Mouse (Mus musculus): ENCODE results near the gene Irgc1.

DNA sequence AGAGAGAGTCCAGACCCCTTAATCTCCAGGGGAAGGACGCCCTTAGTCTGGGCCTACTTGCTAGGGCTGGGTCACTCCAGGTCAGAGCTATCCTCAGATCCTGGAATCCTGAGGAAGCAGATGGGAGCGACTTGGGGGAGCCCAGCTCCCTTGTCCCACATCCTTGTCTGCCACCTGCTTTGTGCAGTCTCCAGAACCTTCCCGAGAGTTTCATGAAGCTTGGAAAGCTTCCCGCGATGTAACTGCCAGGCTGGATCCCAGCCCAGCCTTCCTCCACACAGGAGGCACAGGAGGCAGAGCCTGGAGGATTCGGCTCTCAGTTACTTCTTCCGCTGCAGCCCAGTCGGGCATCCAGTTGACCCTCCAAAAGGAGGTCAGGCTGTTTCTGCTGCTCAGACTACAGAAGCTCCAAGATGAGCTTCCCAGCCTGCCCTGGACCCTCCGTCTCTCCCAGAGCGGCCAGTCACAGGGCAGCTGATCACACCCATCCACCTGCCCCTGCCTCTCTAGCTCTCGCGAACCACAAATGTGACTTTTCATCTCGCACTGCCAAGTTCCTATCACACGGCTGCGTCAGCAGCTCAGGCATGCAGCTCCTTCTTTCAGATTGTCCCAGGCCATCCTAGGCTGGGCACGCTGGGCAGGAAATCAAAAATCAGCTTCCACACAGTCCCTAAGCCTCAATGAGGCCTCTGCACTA, 22.5 kb downstream of the Irgc1 start:
- no peak for TF ChIP-seq CTCF (IDR thresholded peaks at IDR 0.05)
- no peak for TF ChIP-seq EP300 (IDR thresholded peaks at IDR 0.05)
